Mouse (Mus musculus) erythroblast, embryonic 14.5 days (primary cell): ENCODE measurements around the gene Cntn1.

Experiments
- GATA1 ChIP-seq: IDR thresholded peaks from 2 replicates; pipeline ENCODE4 v1.6.1; 2012; ENCODE audit warnings: low read length, inconsistent platforms, mixed read lengths
- TAL1 ChIP-seq: IDR thresholded peaks from 3 replicates; pipeline ENCODE4 v1.6.1; 2012; ENCODE audit warnings: low read length, inconsistent platforms, mixed read lengths

- TF ChIP-seq GATA1, result no peak
- no peak for TF ChIP-seq TAL1
Observed at GRCm38 (mm10) chr15:92221446-92221845, 170.5 kb downstream of the Cntn1 start.
